Mouse (Mus musculus) intestine, embryonic 16.5 days (tissue): ENCODE measurements at regions not wholly inside any gene's neighbourhood (a gene's known extent, or its start where the extent isn't known, plus 50 kb on each side); places are given as distances from the start of the nearest gene placed in this dataset.
A peak's percentile ranks its signal among the peaks of the same experiment; 100 is the strongest.

ENCODE experiments used
- ATAC-seq: fragments of 200-750 bp; cut with Nextera tagmentation; 2 replicates; pipeline ENCODE4 v1.8.0; 2017; ENCODE audit warnings: moderate TSS enrichment, moderate library complexity
- H3K27ac ChIP-seq: fragments of 300-500 bp; sonication (generic); 2 replicates; pipeline ENCODE4 v1.5.1; 2014; ENCODE audit warnings: mild to moderate bottlenecking, low read length
- H3K27me3 ChIP-seq: fragments of 300-500 bp; sonication (generic); replicated peaks from 2 replicates; pipeline ENCODE4 v1.6.1; 2014; ENCODE audit warnings: low read length, control low read depth, mixed read lengths; ENCODE audit not compliant: control insufficient read depth, insufficient read depth
- H3K36me3 ChIP-seq: fragments of 300-500 bp; sonication (generic); 2 replicates; pipeline ENCODE4 v1.6.1; 2014; ENCODE audit warnings: low read length, control low read depth; ENCODE audit not compliant: control insufficient read depth, insufficient read depth
- H3K4me1 ChIP-seq: fragments of 300-500 bp; sonication (generic); 2 replicates; pipeline ENCODE4 v1.6.1; 2014; ENCODE audit warnings: low read length, control low read depth, mixed read lengths; ENCODE audit not compliant: control insufficient read depth, insufficient read depth
- H3K4me2 ChIP-seq: fragments of 300-500 bp; sonication (generic); 2 replicates; pipeline ENCODE4 v1.6.1; 2014; ENCODE audit warnings: low read depth, low read length, control low read depth
- H3K4me3 ChIP-seq: fragments of 300-500 bp; sonication (generic); 2 replicates; pipeline ENCODE4 v1.5.1; 2014; ENCODE audit warnings: mild to moderate bottlenecking, low read length
- H3K9ac ChIP-seq: fragments of 300-500 bp; sonication (generic); 2 replicates; pipeline ENCODE4 v1.6.1; 2014; ENCODE audit warnings: low read depth, low read length
- H3K9me3 ChIP-seq: fragments of 300-500 bp; sonication (generic); 2 replicates; pipeline ENCODE4 v1.6.1; 2016; ENCODE audit warnings: low read length, control low read depth; ENCODE audit not compliant: control insufficient read depth
- WGBS: fragments of 180-500 bp; shearing (Covaris S2); extraction: QIAGEN DNeasy Blood & Tissue Kit; methylation state at CpG from one replicate; pipeline ENCODE4 v1.1.7; 2014; 5-methylcytosine and 5-hydroxymethylcytosine counted together

- no peak overlapping the region for H3K9ac ChIP-seq
- no peak for ATAC-seq
- H3K27ac ChIP-seq = no peak overlapping the region
- H3K4me2 ChIP-seq = no peak overlapping the region
- no peak overlapping the region for H3K4me3 ChIP-seq
- no peaks in the 10 kb centered on the region for H3K36me3 ChIP-seq
- WGBS = 86% methylated on average over 3 of the region's 3 CpGs
- H3K27me3 ChIP-seq = no peaks in the 10 kb centered on the region
- no peaks in the 10 kb centered on the region for H3K9me3 ChIP-seq
- H3K4me1 ChIP-seq = no peaks in the 10 kb centered on the region
Measured at GRCm38 (mm10) chrX:105346420-105346819, 153.2 kb upstream of the Cypt2 start.

GRCm38 (mm10) chrX:105366284-105366683, 133.3 kb upstream of the Cypt2 start:
- H3K4me3 ChIP-seq = no peak overlapping the region
- no peak for ATAC-seq
- no peak overlapping the region for H3K27ac ChIP-seq
- no peaks in the 10 kb centered on the region for H3K9me3 ChIP-seq
- H3K4me2 ChIP-seq = no peak overlapping the region
- H3K9ac ChIP-seq = no peak overlapping the region
- WGBS = 35% methylated on average over 2 of the region's 2 CpGs
- H3K36me3 ChIP-seq = no peaks in the 10 kb centered on the region
- H3K27me3 ChIP-seq = 0 out of 2 replicates have a peak, but pooled peaks cover 2% of the 10 kb centered on the region
- H3K4me1 ChIP-seq = no peaks in the 10 kb centered on the region

- ATAC-seq = no peak
- H3K27me3 ChIP-seq = 0 out of 2 replicates have a peak, but pooled peaks cover 2% of the 10 kb centered on the region
- 77% methylated on average over 2 of the region's 2 CpGs for WGBS
- no peak overlapping the region for H3K9ac ChIP-seq
- no peak overlapping the region for H3K4me2 ChIP-seq
- H3K4me1 ChIP-seq = no peaks in the 10 kb centered on the region
- H3K36me3 ChIP-seq = no peaks in the 10 kb centered on the region
- no peak overlapping the region for H3K27ac ChIP-seq
- H3K4me3 ChIP-seq = no peak overlapping the region
- no peaks in the 10 kb centered on the region for H3K9me3 ChIP-seq
Measured at GRCm38 (mm10) chrX:105367979-105368378, 131.6 kb upstream of the Cypt2 start.

- Histone ChIP-seq H3K36me3 (no peaks in the 10 kb centered on the region), H3K27me3 (0 out of 2 replicates have a peak, but pooled peaks cover 2% of the 10 kb centered on the region), H3K4me1 (no peaks in the 10 kb centered on the region), H3K4me2 (no peak overlapping the region), H3K27ac (no peak overlapping the region), H3K4me3 (no peak overlapping the region), H3K9me3 (no peaks in the 10 kb centered on the region), H3K9ac (no peak overlapping the region)
- WGBS = 65% methylated on average over 1 of the region's 1 CpGs
- ATAC-seq = no peak
Measured at GRCm38 (mm10) chrX:105390506-105390905, 109.1 kb upstream of the Cypt2 start.

- no peak for ATAC-seq
- Histone ChIP-seq H3K36me3 (no peaks in the 10 kb centered on the region), H3K4me1 (no peaks in the 10 kb centered on the region)
Measured at GRCm38 (mm10) chrX:105391029-105391428, 108.5 kb upstream of the Cypt2 start.

GRCm38 (mm10) chrX:105391680-105392462, 107.7 kb upstream of the Cypt2 start:
- no peak overlapping the region for H3K9ac ChIP-seq
- no peaks in the 10 kb centered on the region for H3K9me3 ChIP-seq
- no peak for ATAC-seq
- H3K27ac ChIP-seq = no peak overlapping the region
- H3K4me2 ChIP-seq = no peak overlapping the region
- WGBS = 41% methylated on average over 8 of the region's 8 CpGs
- no peaks in the 10 kb centered on the region for H3K36me3 ChIP-seq
- 0 out of 2 replicates have a peak, but pooled peaks cover 2% of the 10 kb centered on the region for H3K27me3 ChIP-seq
- H3K4me3 ChIP-seq = no peak overlapping the region
- no peaks in the 10 kb centered on the region for H3K4me1 ChIP-seq

More at GRCm38 (mm10) chrX:105391029-105391428, 108.5 kb upstream of the Cypt2 start:
- no peak overlapping the region for H3K27ac ChIP-seq
- H3K9ac ChIP-seq = no peak overlapping the region
- no peaks in the 10 kb centered on the region for H3K9me3 ChIP-seq
- H3K27me3 ChIP-seq = 0 out of 2 replicates have a peak, but pooled peaks cover 2% of the 10 kb centered on the region
- H3K4me3 ChIP-seq = no peak overlapping the region
- H3K4me2 ChIP-seq = no peak overlapping the region

- ATAC-seq = no peak
- no peak overlapping the region for H3K4me2 ChIP-seq
- H3K36me3 ChIP-seq = no peaks in the 10 kb centered on the region
- H3K9me3 ChIP-seq = no peaks in the 10 kb centered on the region
- no peak overlapping the region for H3K9ac ChIP-seq
- 0 out of 2 replicates have a peak, but pooled peaks cover 2% of the 10 kb centered on the region for H3K27me3 ChIP-seq
- H3K4me1 ChIP-seq = no peaks in the 10 kb centered on the region
- no peak overlapping the region for H3K27ac ChIP-seq
- no peak overlapping the region for H3K4me3 ChIP-seq
- WGBS = 45% methylated on average over 11 of the region's 11 CpGs
Measured at GRCm38 (mm10) chrX:105393259-105393658, 106.3 kb upstream of the Cypt2 start.

GRCm38 (mm10) chrX:105413351-105413750, 86.2 kb upstream of the Cypt2 start:
- Histone ChIP-seq H3K4me1 (no peaks in the 10 kb centered on the region), H3K36me3 (no peaks in the 10 kb centered on the region), H3K4me2 (no peak overlapping the region), H3K4me3 (no peak overlapping the region), H3K9me3 (no peaks in the 10 kb centered on the region), H3K9ac (no peak overlapping the region), H3K27ac (no peak overlapping the region), H3K27me3 (no peaks in the 10 kb centered on the region)
- 61% methylated on average over 5 of the region's 5 CpGs for WGBS
- ATAC-seq = no peak

- no peaks in the 10 kb centered on the region for H3K27me3 ChIP-seq
- no peak overlapping the region for H3K4me3 ChIP-seq
- H3K9me3 ChIP-seq = no peaks in the 10 kb centered on the region
- no peaks in the 10 kb centered on the region for H3K4me1 ChIP-seq
- no peak overlapping the region for H3K9ac ChIP-seq
- H3K36me3 ChIP-seq = no peaks in the 10 kb centered on the region
- peak; percentile 63 for ATAC-seq
- H3K4me2 ChIP-seq = no peak overlapping the region
- 36% methylated on average over 3 of the region's 3 CpGs for WGBS
- no peak overlapping the region for H3K27ac ChIP-seq
Measured at GRCm38 (mm10) chrX:105420976-105421375, 78.6 kb upstream of the Cypt2 start.
